Mouse (Mus musculus): ENCODE data around the gene Ice2. TPM values are rescaled to one million over a fixed set of nuclear protein-coding genes. Genes with fewer than 3 reads are reported as not detected.

The Ice2 gene
- polyA plus RNA-seq, 1 experiment from 2014 or later = 5.1 TPM

DNA sequence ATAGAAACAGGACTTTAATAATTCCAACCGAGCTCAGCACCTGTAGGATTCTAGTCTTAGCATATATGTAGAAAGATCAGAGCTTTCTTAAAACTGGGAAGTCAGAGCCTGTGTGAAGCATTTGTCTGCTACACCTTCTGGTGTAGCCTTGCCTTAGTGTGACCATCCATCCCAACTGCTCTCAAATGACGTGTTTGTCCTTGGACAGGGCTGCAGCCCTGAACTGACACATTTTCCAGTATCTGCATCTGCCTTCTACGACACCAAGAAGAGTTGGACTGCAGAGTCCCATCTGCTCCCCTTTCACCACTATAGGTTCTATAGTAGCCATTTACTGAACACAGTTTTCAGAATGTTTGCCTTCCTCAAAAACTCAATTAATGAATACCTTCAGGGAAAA lies 32.8 kb downstream of the Ice2 start:
- DNase-seq = no peak
- Histone ChIP-seq H3K9me3 (ENCODE audit: low read length) (no peaks in the 10 kb centered on the region), H3K36me3 (replicated peaks; ENCODE audit: insufficient read depth, low read length) (peaks cover 39% of the 10 kb centered on the region), H3K27me3 (ENCODE audit: insufficient read depth, low read length) (no peaks in the 10 kb centered on the region), H3K9ac (replicated peaks) (no peak overlapping the region), H3K4me1 (ENCODE audit: insufficient read depth) (no peaks in the 10 kb centered on the region), H3K4me3 (ENCODE audit: low read depth, low read length) (no peak overlapping the region), H3K4me2 (ENCODE audit: low read depth, low read length) (no peak overlapping the region), H3K27ac (ENCODE audit: low read depth) (no peak overlapping the region)
- no peak for ATAC-seq
- WGBS (ENCODE audit: insufficient replicate concordance) = 77% methylated on average over 3 of the region's 3 CpGs
- no peak for TF ChIP-seq EP300 (IDR thresholded peaks at IDR 0.05; ENCODE audit: low read depth)

- DNase-seq (no peak), ATAC-seq (no peak)
- no peak overlapping the region for H3K27ac ChIP-seq (ENCODE audit: low read depth)
- H3K27me3 ChIP-seq (ENCODE audit: insufficient read depth, low read length) = no peaks in the 10 kb centered on the region
- H3K36me3 ChIP-seq (replicated peaks; ENCODE audit: insufficient read depth, low read length) = peaks cover 32% of the 10 kb centered on the region
- H3K4me3 ChIP-seq (ENCODE audit: low read depth, low read length) = no peak overlapping the region
- no peak for TF ChIP-seq EP300 (IDR thresholded peaks at IDR 0.05; ENCODE audit: low read depth)
- WGBS (ENCODE audit: insufficient replicate concordance) = 81% methylated on average over 6 of the region's 6 CpGs
- no peak overlapping the region for H3K9ac ChIP-seq (replicated peaks)
- no peaks in the 10 kb centered on the region for H3K4me1 ChIP-seq (ENCODE audit: insufficient read depth)
- H3K4me2 ChIP-seq (ENCODE audit: low read depth, low read length) = no peak overlapping the region
- H3K9me3 ChIP-seq (ENCODE audit: low read length) = no peaks in the 10 kb centered on the region
Measured at GRCm38 (mm10) chr9:69431863-69432555, 34.3 kb downstream of the Ice2 start.

GRCm38 (mm10) chr9:69435194-69435593 lies 37.5 kb downstream of the Ice2 start:
- peak; percentile 35 for ATAC-seq
- no peak overlapping the region for H3K27ac ChIP-seq (ENCODE audit: low read depth)
- WGBS (ENCODE audit: insufficient replicate concordance) = 61% methylated on average over 10 of the region's 10 CpGs

GRCm38 (mm10) chr9:69435662-69436061 lies 38.0 kb downstream of the Ice2 start:
- H3K27me3 ChIP-seq (ENCODE audit: insufficient read depth, low read length) = no peaks in the 10 kb centered on the region
- no peak overlapping the region for H3K9ac ChIP-seq (replicated peaks)
- TF ChIP-seq CTCF (IDR thresholded peaks at IDR 0.05; ENCODE audit: low read depth) = no peak
- no peak for TF ChIP-seq EP300 (IDR thresholded peaks at IDR 0.05; ENCODE audit: low read depth)
- ATAC-seq = no peak; the same call in 1 of the 2 replicates
- H3K9me3 ChIP-seq (ENCODE audit: low read length) = no peaks in the 10 kb centered on the region
- H3K36me3 ChIP-seq (replicated peaks; ENCODE audit: insufficient read depth, low read length) = peaks cover 9% of the 10 kb centered on the region; the same call in 1 of the 2 replicates
- no peak overlapping the region for H3K27ac ChIP-seq (ENCODE audit: low read depth)
- H3K4me2 ChIP-seq (ENCODE audit: low read depth, low read length) = peak overlapping the region; percentile 15; the same call in 1 of the 2 replicates
- H3K4me3 ChIP-seq (ENCODE audit: low read depth, low read length) = no peak overlapping the region
- H3K4me1 ChIP-seq (ENCODE audit: insufficient read depth) = peaks cover 3% of the 10 kb centered on the region
- DNase-seq = no peak

More at GRCm38 (mm10) chr9:69435194-69435593, 37.5 kb downstream of the Ice2 start:
- no peak for DNase-seq
- peak overlapping the region; percentile 15; the same call in 1 of the 2 replicates for H3K4me2 ChIP-seq (ENCODE audit: low read depth, low read length)
- no peak overlapping the region for H3K4me3 ChIP-seq (ENCODE audit: low read depth, low read length)
- no peak overlapping the region for H3K9ac ChIP-seq (replicated peaks)
- TF ChIP-seq CTCF (IDR thresholded peaks at IDR 0.05; ENCODE audit: low read depth) (no peak), EP300 (IDR thresholded peaks at IDR 0.05; ENCODE audit: low read depth) (no peak)
- no peaks in the 10 kb centered on the region for H3K9me3 ChIP-seq (ENCODE audit: low read length)
- H3K27me3 ChIP-seq (ENCODE audit: insufficient read depth, low read length) = no peaks in the 10 kb centered on the region
- H3K4me1 ChIP-seq (ENCODE audit: insufficient read depth) = peaks cover 2% of the 10 kb centered on the region; the same call in 1 of the 2 replicates
- H3K36me3 ChIP-seq (replicated peaks; ENCODE audit: insufficient read depth, low read length) = peaks cover 14% of the 10 kb centered on the region; the same call in 1 of the 2 replicates

DNA sequence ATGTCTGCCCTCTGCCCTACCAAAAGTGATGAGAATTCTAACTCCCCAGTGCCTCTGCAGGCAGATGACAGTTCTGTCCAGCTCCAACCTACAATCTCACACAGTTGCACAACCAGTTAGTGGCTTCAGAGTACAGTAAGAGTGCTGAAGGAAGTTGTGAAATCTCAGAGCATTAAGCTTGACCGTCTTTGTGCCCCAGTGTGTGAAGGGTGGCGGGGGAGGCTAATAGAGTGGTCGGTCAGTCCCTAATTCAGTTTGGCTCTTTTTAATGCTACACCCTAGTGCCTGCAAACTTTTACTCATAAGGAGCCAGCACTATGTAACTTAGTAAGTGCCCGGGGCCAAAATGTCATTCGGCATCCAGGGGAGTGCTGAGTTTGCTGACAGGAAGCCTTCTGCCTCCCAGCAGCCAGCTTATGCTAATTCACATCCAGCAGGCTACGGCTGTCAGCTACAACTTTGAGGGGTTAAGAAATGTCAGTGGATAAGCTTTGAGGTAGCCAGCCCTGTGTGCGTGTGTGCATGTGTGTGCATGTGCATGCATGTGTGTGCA lies 42.2 kb downstream of the Ice2 start:
- ATAC-seq (peak; percentile 73), DNase-seq (peak; percentile 37)
- 16% methylated on average over 7 of the region's 7 CpGs for WGBS (ENCODE audit: insufficient replicate concordance)
- Histone ChIP-seq H3K9ac (replicated peaks) (no peak overlapping the region), H3K4me1 (ENCODE audit: insufficient read depth) (peaks cover 24% of the 10 kb centered on the region), H3K4me2 (ENCODE audit: low read depth, low read length) (no peak overlapping the region), H3K9me3 (ENCODE audit: low read length) (no peaks in the 10 kb centered on the region), H3K27ac (ENCODE audit: low read depth) (peak overlapping the region; percentile 68), H3K4me3 (ENCODE audit: low read depth, low read length) (no peak overlapping the region), H3K36me3 (replicated peaks; ENCODE audit: insufficient read depth, low read length) (no peaks in the 10 kb centered on the region), H3K27me3 (ENCODE audit: insufficient read depth, low read length) (no peaks in the 10 kb centered on the region)
- TF ChIP-seq EP300 (IDR thresholded peaks at IDR 0.05; ENCODE audit: low read depth) (no peak), CTCF (IDR thresholded peaks at IDR 0.05; ENCODE audit: low read depth) (peak; percentile 43)

GRCm38 (mm10) chr9:69442471-69443038 lies 44.8 kb downstream of the Ice2 start:
- Histone ChIP-seq H3K9ac (replicated peaks) (no peak overlapping the region), H3K4me2 (ENCODE audit: low read depth, low read length) (peak overlapping the region; percentile 39), H3K36me3 (replicated peaks; ENCODE audit: insufficient read depth, low read length) (no peaks in the 10 kb centered on the region), H3K27ac (ENCODE audit: low read depth) (peak overlapping the region; percentile 74), H3K4me3 (ENCODE audit: low read depth, low read length) (no peak overlapping the region), H3K27me3 (ENCODE audit: insufficient read depth, low read length) (no peaks in the 10 kb centered on the region), H3K4me1 (ENCODE audit: insufficient read depth) (peaks cover 24% of the 10 kb centered on the region), H3K9me3 (ENCODE audit: low read length) (no peaks in the 10 kb centered on the region)
- WGBS (ENCODE audit: insufficient replicate concordance) = 18% methylated on average over 6 of the region's 6 CpGs
- ATAC-seq = peak; percentile 64
- DNase-seq = no peak
- peak; percentile 62 for TF ChIP-seq EP300 (IDR thresholded peaks at IDR 0.05; ENCODE audit: low read depth)
- TF ChIP-seq CTCF (IDR thresholded peaks at IDR 0.05; ENCODE audit: low read depth) = no peak

All from liver, postnatal 0 days (tissue).